Mouse (Mus musculus) lung, adult 2 months (tissue): Measurements from ENCODE around the gene Rad23a.

ENCODE experiments used
- CTCF ChIP-seq: fragments of 200-500 bp; IDR thresholded peaks from 2 replicates; pipeline ENCODE4 v1.5.1; 2011; ENCODE audit warnings: mild to moderate bottlenecking, low read length, control low read depth; ENCODE audit not compliant: insufficient read depth
- POLR2A ChIP-seq: fragments of 200-500 bp; IDR thresholded peaks from 2 replicates; pipeline ENCODE4 v1.6.1; 2011; ENCODE audit warnings: low read depth, mild to moderate bottlenecking, control low read depth, low read length, borderline replicate concordance; ENCODE audit errors: extremely low read depth

- TF ChIP-seq CTCF = no peak
- TF ChIP-seq POLR2A = no peak
These were observed 32.0 kb upstream of the Rad23a start for GRCm38 (mm10) chr8:84872309-84872965.
